Mouse (Mus musculus) ZHBTc4 (cell line): ENCODE measurements around the gene Dennd4c.

Experiments
- DNase-seq: peaks from one replicate; pipeline ENCODE4 v3.0.0-alpha.2; 2011; ENCODE audit warnings: low read depth, low spot score

The Dennd4c gene

GRCm38 (mm10) chr4:86748336-86749291 lies at the start of gene Dennd4c:
Gene Dennd4c (plus strand): TSS chr4:86748555.
- peak; percentile 98 for DNase-seq

GRCm38 (mm10) chr4:86699161-86699865 lies 49.0 kb upstream of the Dennd4c start:
- DNase-seq = no peak

- DNase-seq = no peak
Measured at GRCm38 (mm10) chr4:86708801-86709200, 39.6 kb upstream of the Dennd4c start.

- DNase-seq = peak; percentile 80
Measured at GRCm38 (mm10) chr4:86710034-86710650, 38.2 kb upstream of the Dennd4c start.

- DNase-seq = peak; percentile 61
Measured at GRCm38 (mm10) chr4:86710666-86711215, 37.6 kb upstream of the Dennd4c start.

GRCm38 (mm10) chr4:86712751-86713195 lies 35.6 kb upstream of the Dennd4c start:
- no peak for DNase-seq

GRCm38 (mm10) chr4:86713518-86713917 lies 34.8 kb upstream of the Dennd4c start:
- peak; percentile 40 for DNase-seq

GRCm38 (mm10) chr4:86715341-86715740 lies 33.0 kb upstream of the Dennd4c start:
- no peak for DNase-seq

- DNase-seq = no peak
Measured at GRCm38 (mm10) chr4:86717176-86717575, 31.2 kb upstream of the Dennd4c start.

- no peak for DNase-seq
Measured at GRCm38 (mm10) chr4:86718878-86719577, 29.3 kb upstream of the Dennd4c start.

- no peak for DNase-seq
Measured at GRCm38 (mm10) chr4:86721856-86722358, 26.4 kb upstream of the Dennd4c start.

- DNase-seq = no peak
Measured at GRCm38 (mm10) chr4:86725175-86725574, 23.2 kb upstream of the Dennd4c start.

- peak; percentile 60 for DNase-seq
Measured at GRCm38 (mm10) chr4:86726141-86726540, 22.2 kb upstream of the Dennd4c start.

GRCm38 (mm10) chr4:86729829-86730228 lies 18.5 kb upstream of the Dennd4c start:
- DNase-seq = no peak

GRCm38 (mm10) chr4:86734088-86734841 lies 14.1 kb upstream of the Dennd4c start:
- DNase-seq = peak; percentile 76

- no peak for DNase-seq
Measured at GRCm38 (mm10) chr4:86739308-86739993, 8.9 kb upstream of the Dennd4c start.

GRCm38 (mm10) chr4:86749361-86749841 lies 1.0 kb downstream of the Dennd4c start:
- no peak for DNase-seq

- no peak for DNase-seq
Measured at GRCm38 (mm10) chr4:86750346-86750945, 2.1 kb downstream of the Dennd4c start.

- peak; percentile 42 for DNase-seq
Measured at GRCm38 (mm10) chr4:86764307-86764706, 16.0 kb downstream of the Dennd4c start.
